Mouse (Mus musculus) heart, postnatal 4 days (tissue): ENCODE measurements around the gene Slc5a11. TPM values are rescaled to one million over a fixed set of nuclear protein-coding genes. Genes with fewer than 3 reads are reported as not detected.
A peak's percentile ranks its signal among the peaks of the same experiment; 100 is the strongest.

Experiments
- DNase-seq: peaks from one replicate; pipeline ENCODE4 v3.0.0; 2021
- total RNA-seq, 2 experiments: library from RNA; stranded (reverse); gene quantifications; 2 replicates each; pipeline ENCODE4 v1.2.3; 2021

Slc5a11 gene
- total RNA-seq, 2 experiments from 2014 or later: not detected

GRCm38 (mm10) chr7:123212316-123212715 lies 2.3 kb upstream of the Slc5a11 start:
- no peak for DNase-seq

- DNase-seq: no peak
Measured at GRCm38 (mm10) chr7:123215138-123215537, 558 bp downstream of the Slc5a11 start.

- no peak for DNase-seq
Measured at GRCm38 (mm10) chr7:123217448-123218354, 3.1 kb downstream of the Slc5a11 start.

- DNase-seq: no peak
Measured at GRCm38 (mm10) chr7:123218620-123219019, 4.0 kb downstream of the Slc5a11 start.

GRCm38 (mm10) chr7:123219781-123220632 lies 5.4 kb downstream of the Slc5a11 start:
- no peak for DNase-seq

GRCm38 (mm10) chr7:123220633-123220942 lies 6.0 kb downstream of the Slc5a11 start:
- DNase-seq: no peak

- DNase-seq: no peak
Measured at GRCm38 (mm10) chr7:123224076-123224475, 9.5 kb downstream of the Slc5a11 start.

- DNase-seq: no peak
Measured at GRCm38 (mm10) chr7:123225159-123225558, 10.6 kb downstream of the Slc5a11 start.

- DNase-seq: peak; percentile 67
Measured at GRCm38 (mm10) chr7:123235449-123235848, 20.9 kb downstream of the Slc5a11 start.

- no peak for DNase-seq
Measured at GRCm38 (mm10) chr7:123238621-123239020, 24.0 kb downstream of the Slc5a11 start.

- DNase-seq: no peak
Measured at GRCm38 (mm10) chr7:123240064-123240463, 25.5 kb downstream of the Slc5a11 start.

GRCm38 (mm10) chr7:123242241-123242640 lies 27.7 kb downstream of the Slc5a11 start:
- DNase-seq: no peak

- no peak for DNase-seq
Measured at GRCm38 (mm10) chr7:123244833-123245232, 30.3 kb downstream of the Slc5a11 start.

- no peak for DNase-seq
Measured at GRCm38 (mm10) chr7:123246504-123247084, 32.0 kb downstream of the Slc5a11 start.

- DNase-seq: no peak
Measured at GRCm38 (mm10) chr7:123248166-123248565, 33.6 kb downstream of the Slc5a11 start.

GRCm38 (mm10) chr7:123251343-123251742 lies 36.8 kb downstream of the Slc5a11 start:
- no peak for DNase-seq

GRCm38 (mm10) chr7:123253396-123253795 lies 38.8 kb downstream of the Slc5a11 start:
- DNase-seq: no peak

GRCm38 (mm10) chr7:123254196-123254970 lies 39.8 kb downstream of the Slc5a11 start:
- no peak for DNase-seq

GRCm38 (mm10) chr7:123258103-123258502 lies 43.5 kb downstream of the Slc5a11 start:
- DNase-seq: no peak

- peak; percentile 8 for DNase-seq
Measured at GRCm38 (mm10) chr7:123273056-123273455, 58.5 kb downstream of the Slc5a11 start.

- DNase-seq: no peak
Measured at GRCm38 (mm10) chr7:123276568-123276967, 62.0 kb downstream of the Slc5a11 start.

GRCm38 (mm10) chr7:123279797-123280196 lies 65.2 kb downstream of the Slc5a11 start:
- DNase-seq: no peak
